Mouse (Mus musculus) bone marrow, adult 2 months (tissue): Measurements from ENCODE around the gene Kcnk10.

Experiments
- CTCF ChIP-seq: fragments of 200-500 bp; IDR thresholded peaks from 2 replicates; pipeline ENCODE4 v1.5.1; 2011; ENCODE audit warnings: low read length, control low read depth; ENCODE audit not compliant: control insufficient read depth, insufficient read depth
- POLR2A ChIP-seq: fragments of 200-500 bp; IDR thresholded peaks from 2 replicates; pipeline ENCODE4 v1.6.1; 2011; ENCODE audit warnings: low read depth, mild to moderate bottlenecking, control low read depth, low read length, borderline replicate concordance; ENCODE audit not compliant: control insufficient read depth

GRCm38 (mm10) chr12:98575942-98576550 lies 2.1 kb downstream of the Kcnk10 start:
- no peak for TF ChIP-seq CTCF
- TF ChIP-seq POLR2A = no peak
